Mouse (Mus musculus) stomach, postnatal 0 days (tissue): ENCODE results near the gene Srrt. TPM values are rescaled to one million over a fixed set of nuclear protein-coding genes. Genes with fewer than 3 reads are reported as not detected.
A peak's percentile ranks its signal among the peaks of the same experiment; 100 is the strongest.

Experiments used
- ATAC-seq: fragments of 200-750 bp; cut with Nextera tagmentation; 2 replicates; pipeline ENCODE4 v1.8.0; 2017; ENCODE audit not compliant: low FRiP score, low TSS enrichment
- DNase-seq: peaks from one replicate; pipeline ENCODE4 v3.0.0-alpha.2; 2016; ENCODE audit warnings: low spot score
- H3K27ac ChIP-seq: fragments of 300-500 bp; sonication (generic); replicated peaks from 2 replicates; pipeline ENCODE4 v1.5.1; 2014; ENCODE audit warnings: mild to moderate bottlenecking, control low read depth
- H3K27me3 ChIP-seq: fragments of 300-500 bp; sonication (generic); 2 replicates; pipeline ENCODE4 v1.6.1; 2014; ENCODE audit warnings: low read length; ENCODE audit not compliant: control insufficient read depth, insufficient read depth
- H3K36me3 ChIP-seq: fragments of 300-500 bp; sonication (generic); 2 replicates; pipeline ENCODE4 v1.6.1; 2014; ENCODE audit warnings: low read length, mixed read lengths; ENCODE audit not compliant: control insufficient read depth, insufficient read depth
- H3K4me1 ChIP-seq: fragments of 300-500 bp; sonication (generic); replicated peaks from 2 replicates; pipeline ENCODE4 v1.6.1; 2014; ENCODE audit warnings: antibody characterized with exemption; ENCODE audit not compliant: control insufficient read depth, insufficient read depth
- H3K4me2 ChIP-seq: fragments of 300-500 bp; sonication (generic); replicated peaks from 2 replicates; pipeline ENCODE4 v1.6.1; 2014; ENCODE audit warnings: low read depth, mild to moderate bottlenecking, control low read depth, moderate library complexity
- H3K4me3 ChIP-seq: fragments of 300-500 bp; sonication (generic); 2 replicates; pipeline ENCODE4 v1.5.1; 2014; ENCODE audit warnings: low read depth, low read length, control low read depth
- H3K9ac ChIP-seq: fragments of 300-500 bp; sonication (generic); 2 replicates; pipeline ENCODE4 v1.6.1; 2014; ENCODE audit warnings: mild to moderate bottlenecking, low read length, control low read depth, mixed read lengths
- H3K9me3 ChIP-seq: fragments of 300-500 bp; sonication (generic); 2 replicates; pipeline ENCODE4 v1.6.1; 2016; ENCODE audit warnings: low read length; ENCODE audit not compliant: control insufficient read depth
- CTCF ChIP-seq: IDR thresholded peaks from 2 replicates; pipeline ENCODE4 v1.5.1; 2016; ENCODE audit warnings: antibody characterized with exemption, low read depth, mild to moderate bottlenecking, moderate library complexity
- EP300 ChIP-seq: optimal IDR thresholded peaks from 2 replicates; pipeline ENCODE3; 2016; ENCODE audit warnings: antibody characterized with exemption
- WGBS: fragments of 180-500 bp; shearing (Covaris S2); extraction: QIAGEN DNeasy Blood & Tissue Kit; methylation state at CpG from one replicate; pipeline ENCODE4 v1.1.7; 2014; 5-methylcytosine and 5-hydroxymethylcytosine counted together
- microRNA-seq: library from miRNA; unstranded; fragments of <30 nt; microRNA quantifications from one replicate; pipeline ENCODE4, GENCODE M21; 2016
- polyA plus RNA-seq: library from polyadenylated mRNA; unstranded; fragments of >200 nt; fragmentation: Nextera tagmentation; extraction: Ambion mirVana; gene quantifications from 2 replicates; pipeline ENCODE4 v1.2.1, GENCODE M21; 2015

Srrt gene
- polyA plus RNA-seq, 1 experiment from 2014 or later, result 29.3 TPM

DNA sequence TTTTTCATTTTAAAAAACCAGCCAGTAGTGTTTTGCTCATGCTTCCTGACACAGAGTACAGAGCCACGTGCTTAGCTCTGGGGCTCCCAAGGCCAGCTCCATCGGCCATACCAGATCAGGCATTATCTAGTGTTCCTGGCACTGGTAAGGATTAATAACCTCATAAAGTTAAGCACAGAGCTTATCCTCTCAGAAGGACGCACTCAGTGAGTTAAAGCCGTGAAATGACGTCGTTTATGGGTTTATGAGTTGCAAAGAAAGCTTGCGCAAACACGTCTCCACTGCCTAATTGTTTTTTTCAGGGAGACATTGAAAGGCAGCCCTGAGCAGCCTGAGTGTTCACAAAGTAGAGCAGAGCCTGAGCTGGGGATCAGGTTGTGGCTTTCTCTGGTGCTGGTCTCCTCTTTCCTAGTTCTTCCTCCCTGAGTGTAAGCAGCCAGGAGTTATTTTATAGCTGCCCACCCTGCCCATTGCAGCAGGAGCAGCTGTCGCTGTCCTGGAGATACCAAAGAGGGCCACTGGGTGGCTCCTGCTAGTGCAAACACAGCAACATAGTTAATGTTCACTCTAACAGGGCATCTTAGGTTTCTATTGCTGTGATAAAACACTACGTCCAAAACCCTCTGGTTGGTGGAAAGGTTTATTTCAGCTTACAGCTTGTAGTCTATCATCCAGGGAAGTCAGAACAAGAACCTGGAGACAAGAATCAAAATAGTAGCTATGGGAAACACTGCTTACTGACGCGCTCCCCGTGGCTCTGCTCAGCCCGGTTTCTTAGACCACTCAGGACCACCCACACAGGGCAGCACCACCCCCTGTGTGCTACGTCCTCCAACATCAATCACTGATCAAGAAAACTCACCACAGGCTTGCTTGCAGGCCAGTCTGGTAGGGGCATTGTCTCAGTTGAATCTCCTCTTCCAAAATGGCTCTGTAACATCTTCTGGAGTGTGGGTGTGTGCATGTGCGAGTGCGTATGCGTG lies 29.8 kb downstream of the Srrt start:
- no peaks in the 10 kb centered on the region for H3K27me3 ChIP-seq
- H3K4me1 ChIP-seq, result no peaks in the 10 kb centered on the region
- peak; percentile 65; the same call in 1 of the 2 replicates for ATAC-seq
- DNase-seq, result no peak
- peaks cover 2% of the 10 kb centered on the region; the same call in 1 of the 2 replicates for H3K9me3 ChIP-seq
- TF ChIP-seq EP300, result no peak
- peak; percentile 71 for TF ChIP-seq CTCF
- H3K9ac ChIP-seq, result no peak overlapping the region
- no peak overlapping the region for H3K27ac ChIP-seq
- H3K4me2 ChIP-seq, result no peak overlapping the region
- H3K36me3 ChIP-seq, result no peaks in the 10 kb centered on the region
- 31% methylated on average over 18 of the region's 18 CpGs for WGBS
- no peak overlapping the region for H3K4me3 ChIP-seq

- H3K9me3 ChIP-seq, result peaks cover 2% of the 10 kb centered on the region; the same call in 1 of the 2 replicates
- WGBS, result 31% methylated on average over 18 of the region's 18 CpGs
- H3K4me3 ChIP-seq, result no peak overlapping the region
- ATAC-seq (peak; percentile 45; the same call in 1 of the 2 replicates), DNase-seq (no peak)
- H3K27ac ChIP-seq, result no peak overlapping the region
- H3K4me2 ChIP-seq, result 0 out of 2 replicates have a peak overlapping the region, but pooled peaks have one; percentile 25
- no peaks in the 10 kb centered on the region for H3K27me3 ChIP-seq
- H3K9ac ChIP-seq, result no peak overlapping the region
- H3K36me3 ChIP-seq, result no peaks in the 10 kb centered on the region
- no peaks in the 10 kb centered on the region for H3K4me1 ChIP-seq
- no peak for TF ChIP-seq EP300
- TF ChIP-seq CTCF, result no peak
Observed at GRCm38 (mm10) chr5:137268131-137268910, 39.2 kb downstream of the Srrt start.

DNA sequence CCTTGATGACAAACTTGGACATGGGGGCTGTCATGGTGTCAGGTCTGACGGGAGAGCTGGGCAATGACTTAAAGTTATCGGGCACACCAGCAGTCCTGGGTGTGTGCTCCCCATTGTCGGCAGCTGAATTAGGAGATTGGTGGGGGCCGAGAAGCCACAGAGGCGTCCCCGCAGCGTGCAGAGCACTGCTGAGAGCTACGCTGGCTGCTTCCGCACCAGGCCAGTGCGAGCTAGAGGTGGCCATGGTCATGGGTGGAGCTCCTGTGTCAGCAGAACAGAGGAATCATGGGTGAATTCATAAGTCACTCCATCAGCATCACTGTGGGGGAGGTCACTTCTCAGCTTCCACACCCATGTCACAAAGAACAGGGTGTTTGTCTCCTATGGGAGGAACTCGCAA lies 42.7 kb downstream of the Srrt start:
- H3K4me3 ChIP-seq, result no peak overlapping the region
- no peak overlapping the region for H3K27ac ChIP-seq
- no peak for DNase-seq
- H3K4me2 ChIP-seq, result no peak overlapping the region
- no peak overlapping the region for H3K9ac ChIP-seq
- WGBS, result 84% methylated on average over 11 of the region's 11 CpGs
- H3K27me3 ChIP-seq, result no peaks in the 10 kb centered on the region
- TF ChIP-seq EP300 (no peak), CTCF (no peak)
- no peak for ATAC-seq
- H3K4me1 ChIP-seq, result no peaks in the 10 kb centered on the region
- no peaks in the 10 kb centered on the region for H3K9me3 ChIP-seq
- no peaks in the 10 kb centered on the region for H3K36me3 ChIP-seq

GRCm38 (mm10) chr5:137263897-137264720 lies 43.4 kb downstream of the Srrt start:
- 69% methylated on average over 14 of the region's 14 CpGs for WGBS
- Histone ChIP-seq H3K4me2 (no peak overlapping the region), H3K36me3 (no peaks in the 10 kb centered on the region), H3K4me1 (no peaks in the 10 kb centered on the region), H3K27ac (no peak overlapping the region), H3K27me3 (no peaks in the 10 kb centered on the region), H3K4me3 (no peak overlapping the region), H3K9ac (no peak overlapping the region), H3K9me3 (no peaks in the 10 kb centered on the region)
- no peak for ATAC-seq
- TF ChIP-seq EP300 (no peak), CTCF (no peak)
- no peak for DNase-seq

Small RNA genes within 50 kb of the gene (microRNA-seq; reads per million reads assigned to microRNA genes)
- 1.9 reads per million for gene Mir7036
- not detected for gene Mir8116

Other genes with a start within 250 kb of the Srrt start
- gene Serpine1, start 235.4 kb downstream of the Srrt start, polyA plus RNA-seq, result 0.25 and 0.27 TPM in 2 replicates
- gene Trim56, start 191.5 kb downstream of the Srrt start, polyA plus RNA-seq, result 4.4 and 4.5 TPM in 2 replicates
- gene Muc3, start 158.4 kb downstream of the Srrt start, polyA plus RNA-seq, result 0.68 and 0.75 TPM in 2 replicates
- gene Muc3a, start 95.3 kb downstream of the Srrt start, polyA plus RNA-seq, result 0.05 and 0.10 TPM in 2 replicates
- gene Ache, start 20.2 kb downstream of the Srrt start, polyA plus RNA-seq, result 10.0 and 12.2 TPM in 2 replicates
- 11.0 and 11.4 TPM in 2 replicates for gene Ufsp1, start 13.0 kb downstream of the Srrt start, polyA plus RNA-seq
- 46.4 and 47.9 TPM in 2 replicates for gene Trip6, start 6.7 kb upstream of the Srrt start, polyA plus RNA-seq
- 6.5 and 7.2 TPM in 2 replicates for gene Slc12a9, start 25.9 kb upstream of the Srrt start, polyA plus RNA-seq
- gene Ephb4, start 42.4 kb upstream of the Srrt start, polyA plus RNA-seq, result 12.1 and 13.9 TPM in 2 replicates
- 0.79 and 0.96 TPM in 2 replicates for gene Zan, start 169.4 kb upstream of the Srrt start, polyA plus RNA-seq
- 37.9 and 39.9 TPM in 2 replicates for gene Pop7, start 194.8 kb upstream of the Srrt start, polyA plus RNA-seq
- gene Gigyf1, start 210.9 kb upstream of the Srrt start, polyA plus RNA-seq, result 5.2 and 6.0 TPM in 2 replicates
- gene Epo, start 225.6 kb upstream of the Srrt start, polyA plus RNA-seq, result not detected in 2 replicates
- gene Gnb2, start 225.8 kb upstream of the Srrt start, polyA plus RNA-seq, result 345 and 374 TPM in 2 replicates
- gene Actl6b, start 245.8 kb upstream of the Srrt start, polyA plus RNA-seq, result 2.3 and 2.7 TPM in 2 replicates